Mouse (Mus musculus) thymus, postnatal 25 days (tissue): ENCODE data around the gene Gm30302.
"Not testable (repeated sequence)": the region's sequence is repeated elsewhere in the genome, so short reads cannot be mapped to it uniquely, and the experiment has no call there.

Source experiments
- DNase-seq: peaks from one replicate; pipeline ENCODE4 v3.0.0; 2022

Gene Gm30302

DNA sequence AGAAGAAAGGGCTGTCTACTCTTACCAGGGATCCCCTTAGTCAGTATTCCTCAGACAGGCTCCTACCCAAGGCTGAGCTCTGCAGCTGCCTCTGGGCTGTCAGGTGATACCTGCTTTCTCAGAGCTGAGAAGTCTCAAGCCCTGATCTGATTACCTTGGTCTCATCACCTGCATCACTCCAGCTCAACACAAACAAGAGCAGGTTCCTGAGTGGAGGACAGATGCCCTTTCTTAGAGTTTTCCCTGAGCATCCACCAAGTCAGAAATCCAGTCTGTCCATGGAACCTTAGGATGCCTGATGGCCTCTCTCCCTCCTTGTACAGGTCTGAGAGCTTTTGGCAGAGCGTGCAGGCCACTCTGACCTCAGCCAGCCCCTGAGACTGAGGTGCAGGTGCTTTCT, at the start of gene Gm30302:
Gm30302 (minus strand) TSS at position 101 of the 400 bp plus-strand sequence.
- DNase-seq: no peak

GRCm38 (mm10) chr13:49846751-49847150, 48.0 kb upstream of the Gm30302 start:
- DNase-seq: no peak

GRCm38 (mm10) chr13:49846141-49846540, 47.3 kb upstream of the Gm30302 start:
- no peak for DNase-seq

GRCm38 (mm10) chr13:49845663-49846062, 46.9 kb upstream of the Gm30302 start:
- DNase-seq: no peak

DNA sequence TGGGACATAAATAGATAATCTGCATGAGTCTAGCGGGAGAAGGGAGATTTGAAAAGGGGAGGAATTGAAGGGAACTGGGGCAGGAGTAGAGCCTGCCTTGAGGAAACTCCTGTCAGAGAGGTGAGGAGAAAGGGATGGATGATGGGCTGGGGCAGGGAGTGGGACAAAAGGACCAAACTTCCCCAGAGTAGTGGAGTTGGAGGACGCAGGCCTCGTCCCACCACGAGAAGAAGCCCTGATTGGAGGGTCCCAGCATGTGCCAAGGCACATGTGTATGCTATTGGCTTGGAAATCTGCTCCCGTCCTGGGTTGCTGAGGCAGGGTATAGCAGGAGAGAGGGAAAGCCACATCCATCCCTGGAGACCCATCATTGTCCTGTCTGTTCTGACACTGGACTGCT, 45.3 kb upstream of the Gm30302 start:
- no peak for DNase-seq

DNA sequence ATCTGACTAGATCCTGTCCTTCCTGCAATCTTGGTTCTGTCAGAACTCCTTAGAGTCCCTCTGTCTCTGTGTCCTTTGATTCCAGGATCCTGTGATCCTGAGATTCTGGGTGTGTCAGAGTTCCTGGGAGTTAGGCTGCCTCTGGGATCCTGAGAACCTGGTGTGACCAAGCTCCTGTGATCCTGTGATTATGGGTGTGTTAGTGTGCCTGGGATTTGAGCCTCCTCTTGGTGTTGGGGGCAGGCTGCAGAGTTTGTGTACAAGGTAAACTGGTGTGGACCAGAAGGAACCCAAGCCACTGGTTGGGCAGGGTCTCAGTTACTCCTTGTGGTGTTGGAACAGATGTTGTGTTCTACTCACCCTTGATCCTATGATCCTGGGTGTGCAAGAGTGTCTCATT, 42.4 kb upstream of the Gm30302 start:
- no peak for DNase-seq

DNA sequence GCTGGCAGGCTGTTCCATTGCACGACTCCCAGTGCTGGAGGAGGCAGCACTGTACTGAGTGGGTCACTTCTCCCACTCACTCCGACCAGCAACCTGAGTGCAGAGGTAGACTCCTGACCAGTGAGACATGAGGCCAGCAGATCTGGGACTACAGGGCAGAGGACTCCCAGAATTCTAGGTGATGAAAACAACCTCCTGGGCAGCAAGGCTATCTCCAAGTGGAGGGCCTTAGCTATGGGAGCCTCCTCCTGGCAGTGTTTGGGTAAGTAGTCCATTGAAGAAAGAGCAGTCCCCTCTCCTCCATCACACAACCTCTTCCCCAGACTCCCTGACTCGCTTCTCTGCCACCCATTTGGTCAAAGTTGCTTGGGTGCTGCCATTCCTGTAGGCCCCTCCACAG, 31.6 kb upstream of the Gm30302 start:
- no peak for DNase-seq

GRCm38 (mm10) chr13:49825300-49825699, 26.5 kb upstream of the Gm30302 start:
- DNase-seq: no peak

GRCm38 (mm10) chr13:49814958-49815357, 16.2 kb upstream of the Gm30302 start:
- DNase-seq: no peak

GRCm38 (mm10) chr13:49814420-49814819, 15.6 kb upstream of the Gm30302 start:
- no peak for DNase-seq

DNA sequence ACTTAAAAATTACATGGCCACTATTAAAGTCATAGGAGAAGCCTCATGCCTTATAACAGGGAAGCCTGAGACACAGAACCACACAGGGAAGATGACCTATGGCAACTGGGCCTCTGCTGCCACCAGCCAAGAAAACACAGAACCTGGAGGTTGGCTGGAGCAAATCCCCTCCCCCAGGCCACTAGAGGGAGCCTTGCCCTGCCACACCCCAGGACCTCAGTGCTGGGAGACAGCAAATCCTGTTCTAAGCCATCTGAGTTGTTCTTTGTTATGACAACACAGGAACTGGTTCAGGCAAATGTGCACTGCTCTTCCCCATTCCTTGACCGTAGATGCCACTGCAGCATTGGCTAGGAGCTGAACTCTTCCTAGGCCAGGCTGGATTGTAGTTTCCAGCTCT, 8.3 kb upstream of the Gm30302 start:
- no peak for DNase-seq

DNA sequence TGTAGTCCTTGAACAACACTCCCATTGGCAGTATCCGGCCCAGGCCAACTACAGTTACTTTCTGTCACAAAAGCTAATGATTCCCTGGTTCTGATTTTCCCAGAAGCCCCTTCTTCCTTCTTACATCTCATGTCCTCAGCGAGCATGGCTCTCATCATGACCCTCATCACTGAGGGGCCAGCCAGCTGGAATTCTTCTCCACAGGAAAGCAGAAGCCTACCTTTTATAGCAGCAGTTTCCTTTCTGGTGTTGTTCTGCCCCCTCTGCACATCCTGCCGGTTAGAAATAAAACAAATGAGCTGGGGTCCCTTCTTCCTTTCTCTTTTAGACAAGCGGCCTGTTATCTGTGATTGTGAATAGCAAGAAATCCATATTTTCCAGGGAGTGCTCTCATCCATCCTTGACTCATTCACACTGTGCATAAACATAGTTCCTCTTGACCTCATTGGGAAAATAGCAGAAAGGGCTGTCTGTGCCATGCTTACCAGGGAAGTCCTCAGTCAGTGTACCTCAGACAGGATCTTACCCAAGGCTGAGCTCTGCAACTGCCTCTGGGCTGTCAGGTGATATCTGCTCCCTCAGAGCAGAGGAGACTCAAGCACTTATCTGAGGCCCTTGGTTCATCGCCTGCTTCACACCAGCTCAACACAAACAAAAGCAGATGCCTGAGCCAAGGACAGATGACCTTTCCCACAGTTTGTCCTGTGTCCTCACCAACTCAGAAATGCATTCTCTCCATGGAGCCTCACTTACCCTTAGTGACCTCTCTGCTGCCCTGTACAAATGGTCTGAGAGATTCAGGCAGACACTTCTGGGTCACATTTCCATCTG, 10.0 kb downstream of the Gm30302 start:
- no peak for DNase-seq

DNA sequence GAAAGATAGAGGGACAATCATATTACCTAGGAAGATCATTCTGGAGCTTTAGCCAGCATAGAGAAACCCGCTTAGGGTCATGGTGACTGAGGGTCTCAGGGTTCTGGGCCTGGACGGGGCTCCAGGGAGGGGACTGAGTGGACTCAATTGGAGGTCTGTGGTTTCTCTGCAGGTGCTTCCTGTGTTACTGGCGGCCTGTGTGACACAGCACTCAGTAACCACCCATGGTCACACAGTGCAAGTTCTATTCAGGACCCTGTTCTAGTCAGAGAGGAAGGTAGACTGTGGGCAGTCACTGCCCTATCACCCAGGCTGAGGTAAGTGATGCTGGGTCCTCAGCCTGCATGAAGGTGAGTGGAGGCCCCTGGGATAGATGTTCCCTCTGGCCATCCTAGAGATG, 14.9 kb downstream of the Gm30302 start:
- no peak for DNase-seq

- not testable (repeated sequence) for DNase-seq
Measured at GRCm38 (mm10) chr13:49771536-49771935, 27.3 kb downstream of the Gm30302 start.

GRCm38 (mm10) chr13:49769111-49769510, 29.7 kb downstream of the Gm30302 start:
- DNase-seq: no peak

- no peak for DNase-seq
Measured at GRCm38 (mm10) chr13:49768048-49768447, 30.8 kb downstream of the Gm30302 start.

DNA sequence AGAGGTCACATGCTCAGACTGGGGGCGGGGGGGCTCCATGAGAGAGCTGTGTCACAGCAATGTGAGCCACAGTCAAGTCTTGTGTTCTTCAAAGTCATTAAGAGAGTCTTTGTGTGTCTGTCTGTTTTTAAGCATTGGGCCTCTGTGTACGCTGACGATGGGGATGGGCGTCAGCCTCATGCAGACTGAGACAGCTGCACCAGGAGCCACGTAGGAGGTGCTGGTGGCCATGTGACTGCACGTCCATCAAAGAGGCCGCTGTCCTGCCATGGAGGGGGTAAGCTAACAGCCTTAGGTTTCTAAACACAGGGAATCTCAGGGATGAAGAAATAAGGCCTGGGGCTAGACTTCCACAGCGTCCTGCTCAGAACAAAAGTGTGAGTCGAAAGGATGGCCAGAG, 32.5 kb downstream of the Gm30302 start:
- no peak for DNase-seq

- DNase-seq: no peak
Measured at GRCm38 (mm10) chr13:49765306-49765705, 33.5 kb downstream of the Gm30302 start.

DNA sequence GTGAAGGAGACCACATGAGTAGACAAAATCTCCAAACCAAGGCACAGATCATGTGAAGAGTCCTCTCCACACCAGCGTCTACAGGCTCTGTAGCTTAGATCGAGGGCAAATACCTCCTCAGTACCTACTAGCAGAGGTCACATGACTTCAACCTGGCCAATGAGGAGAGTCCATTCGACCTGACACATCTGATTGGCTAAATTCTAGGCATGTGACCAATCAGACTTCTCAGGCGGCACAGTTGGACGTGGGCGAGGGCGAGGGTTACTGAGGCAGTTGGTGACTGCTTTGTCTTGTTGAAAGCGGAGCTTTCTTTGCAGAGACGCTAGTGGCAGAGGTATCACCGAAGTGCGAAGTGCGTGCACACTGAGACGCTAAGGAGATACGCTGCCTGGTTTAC, 36.6 kb downstream of the Gm30302 start:
- DNase-seq: no peak

GRCm38 (mm10) chr13:49760675-49761074, 38.1 kb downstream of the Gm30302 start:
- no peak for DNase-seq

- DNase-seq: no peak
Measured at GRCm38 (mm10) chr13:49757966-49758365, 40.8 kb downstream of the Gm30302 start.

- DNase-seq: no peak
Measured at GRCm38 (mm10) chr13:49756591-49756990, 42.2 kb downstream of the Gm30302 start.

GRCm38 (mm10) chr13:49741285-49742040, 57.3 kb downstream of the Gm30302 start:
- no peak for DNase-seq

DNA sequence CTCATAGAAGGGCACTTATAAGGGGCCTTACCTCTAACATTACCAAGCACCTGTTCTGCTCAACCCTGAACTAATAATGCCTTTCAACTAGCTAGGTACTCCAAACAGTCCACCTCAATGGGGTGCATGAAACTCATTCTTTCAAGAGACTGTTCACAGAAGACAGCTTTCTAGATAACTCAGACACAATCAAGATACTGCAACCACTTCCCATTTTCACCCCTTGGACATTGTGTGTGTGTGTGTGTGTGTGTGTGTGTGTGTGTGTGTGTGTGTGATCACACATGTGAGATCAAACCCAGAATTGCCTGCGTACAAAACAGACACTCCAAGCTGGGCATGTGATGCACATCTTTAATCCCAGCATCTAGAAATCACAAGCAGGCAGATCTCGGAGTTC, 60.8 kb downstream of the Gm30302 start:
- no peak for DNase-seq
